Mouse (Mus musculus) erythroblast, adult 5-6 weeks (primary cell): ENCODE data around the gene Haus6. TPM values are rescaled to one million over a fixed set of nuclear protein-coding genes. Genes with fewer than 3 reads are reported as not detected.
"Not testable (repeated sequence)": the region's sequence is repeated elsewhere in the genome, so short reads cannot be mapped to it uniquely, and the experiment has no call there.

ENCODE experiments used
- ATAC-seq: replicated peaks from 2 replicates; pipeline ENCODE4 v1.8.0; 2016; ENCODE audit warnings: moderate number of reproducible peaks, mild to moderate bottlenecking, moderate TSS enrichment, inconsistent platforms; ENCODE audit not compliant: poor library complexity, low FRiP score, severe bottlenecking
- total RNA-seq, 2 experiments: library from RNA; stranded (forward) in 1 of 2; stranded (reverse) in 1 of 2; fragments of 150-400 nt in 1 of 2; fragments of 200-764, 138-1000 nt in 1 of 2; gene quantifications; 2 replicates each; pipeline versions ENCODE4 v1.2.3 to v1.2.4; 2015 to 2017; ENCODE audit warnings: low replicate concordance in 2 of 2

The Haus6 gene
- total RNA-seq (2015; ENCODE audit: low replicate concordance) (6.5 and 7.9 TPM in 2 replicates), total RNA-seq (2017; ENCODE audit: low replicate concordance) (10.6 and 13.9 TPM in 2 replicates)

DNA sequence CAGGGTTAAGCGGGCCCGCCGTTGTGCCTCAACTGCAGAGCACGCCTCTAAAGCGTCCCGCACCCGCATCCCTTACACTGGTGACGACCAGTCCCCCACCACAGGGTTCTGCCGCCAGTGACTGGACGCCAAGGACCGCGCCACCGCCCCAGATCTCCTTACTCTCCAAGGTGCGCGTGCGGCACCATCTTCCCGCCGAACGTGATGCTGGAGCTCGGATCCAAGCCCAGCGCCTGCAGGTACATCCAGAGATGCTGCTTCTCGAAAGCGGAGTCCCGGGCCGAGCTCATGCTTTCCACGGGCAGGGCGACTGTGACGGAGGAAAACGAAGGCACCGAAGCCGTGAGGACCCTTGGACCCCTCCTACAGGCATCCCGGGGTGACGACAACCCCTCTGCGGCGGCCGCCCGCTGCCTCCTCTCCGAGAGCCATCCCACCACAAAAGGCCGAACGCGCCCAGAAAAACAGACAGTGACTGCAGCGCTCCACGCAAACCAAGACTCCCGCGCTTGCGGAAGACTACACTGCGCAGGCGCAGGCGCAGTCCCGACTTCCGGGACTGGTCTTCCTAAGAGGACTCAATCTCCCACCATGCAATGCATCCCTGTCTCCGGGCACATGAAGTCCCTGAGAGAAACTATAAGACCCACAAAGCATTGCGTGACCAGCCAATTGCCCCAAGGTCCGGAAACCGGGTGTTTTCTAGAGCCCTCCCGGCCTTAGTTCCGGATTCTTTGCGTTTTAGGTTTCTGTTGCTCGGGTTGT lies at the start of gene Haus6:
TSS of gene Haus6 (minus strand) at position 532 of the 765 bp plus-strand sequence.
- ATAC-seq, result peak; percentile 99

GRCm38 (mm10) chr4:86657176-86657575 lies 45.3 kb upstream of the Haus6 start:
- ATAC-seq, result no peak

DNA sequence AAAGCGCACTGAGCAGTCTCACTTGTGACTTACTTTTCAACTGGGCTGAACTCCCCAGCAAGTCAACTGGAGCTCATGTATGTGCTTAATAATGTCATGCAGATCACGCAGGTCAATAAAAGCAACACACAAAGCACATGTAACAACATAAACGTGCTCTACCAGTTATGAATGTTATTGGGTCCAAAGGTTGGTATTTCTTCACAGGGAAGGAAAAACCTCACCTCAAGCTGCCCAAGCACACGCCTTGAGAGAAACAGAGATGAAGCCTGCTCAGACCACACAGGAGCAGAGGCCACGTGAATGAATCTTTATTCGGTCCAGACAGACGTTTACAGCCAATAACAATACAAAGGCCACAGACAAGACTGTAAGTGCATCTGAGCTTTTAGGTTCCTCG lies 44.6 kb upstream of the Haus6 start:
- ATAC-seq, result not testable (repeated sequence)

DNA sequence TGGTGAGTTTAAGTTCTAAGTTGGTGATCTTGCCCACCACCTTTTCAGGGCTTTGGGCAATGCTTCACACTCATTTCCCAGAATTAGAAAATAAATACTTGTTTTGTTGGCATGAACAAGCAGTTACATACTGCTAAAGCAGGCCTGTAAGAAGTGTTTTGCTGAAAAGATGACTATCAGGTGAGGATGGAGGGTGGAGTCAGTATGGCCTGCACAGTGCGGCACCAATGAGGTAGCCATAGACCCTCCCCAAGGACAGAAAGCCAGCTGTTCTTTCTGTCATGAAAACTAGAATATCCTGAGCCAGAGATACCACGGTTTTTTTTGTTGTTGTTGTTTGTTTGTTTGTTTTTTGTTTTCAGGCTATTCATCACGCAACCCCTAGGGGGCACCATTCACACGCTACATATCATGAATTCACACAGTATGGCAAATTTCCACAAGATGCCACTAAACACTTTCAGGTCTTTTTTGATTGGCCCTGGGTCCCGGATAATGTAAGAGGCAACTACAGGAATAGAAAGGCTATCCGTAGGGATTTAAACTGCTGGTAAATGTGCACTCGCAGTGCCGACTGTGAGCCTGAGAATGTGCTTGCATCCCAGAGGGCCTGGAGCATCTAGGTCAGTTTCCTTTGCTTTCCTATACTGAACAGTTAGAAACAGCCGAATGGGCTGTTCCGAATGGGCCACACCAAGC lies 40.0 kb upstream of the Haus6 start:
- peak; percentile 46; the same call in 1 of the 2 replicates for ATAC-seq

DNA sequence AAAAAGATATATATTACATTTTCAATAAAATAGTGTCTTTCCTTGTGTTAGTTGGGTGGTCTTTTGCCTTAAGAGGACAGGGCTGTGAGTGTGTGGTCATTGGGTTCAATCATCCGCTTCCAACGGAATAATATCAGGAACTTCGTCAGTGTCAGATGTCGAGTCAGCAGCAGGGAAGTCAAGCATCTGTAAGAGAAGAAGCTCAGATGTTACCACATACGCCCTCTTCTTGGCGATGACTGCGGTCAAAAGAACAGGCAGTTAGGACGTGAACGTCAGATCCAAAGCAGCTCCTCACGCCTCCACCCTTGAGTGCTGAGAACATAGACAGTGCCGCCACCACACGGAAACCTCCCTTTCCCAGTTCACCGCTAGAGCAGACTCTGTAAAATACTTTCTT lies 36.5 kb upstream of the Haus6 start:
- ATAC-seq, result not testable (repeated sequence)

GRCm38 (mm10) chr4:86637561-86637960 lies 25.7 kb upstream of the Haus6 start:
- not testable (repeated sequence) for ATAC-seq

GRCm38 (mm10) chr4:86634873-86635272 lies 23.0 kb upstream of the Haus6 start:
- peak; percentile 69 for ATAC-seq

DNA sequence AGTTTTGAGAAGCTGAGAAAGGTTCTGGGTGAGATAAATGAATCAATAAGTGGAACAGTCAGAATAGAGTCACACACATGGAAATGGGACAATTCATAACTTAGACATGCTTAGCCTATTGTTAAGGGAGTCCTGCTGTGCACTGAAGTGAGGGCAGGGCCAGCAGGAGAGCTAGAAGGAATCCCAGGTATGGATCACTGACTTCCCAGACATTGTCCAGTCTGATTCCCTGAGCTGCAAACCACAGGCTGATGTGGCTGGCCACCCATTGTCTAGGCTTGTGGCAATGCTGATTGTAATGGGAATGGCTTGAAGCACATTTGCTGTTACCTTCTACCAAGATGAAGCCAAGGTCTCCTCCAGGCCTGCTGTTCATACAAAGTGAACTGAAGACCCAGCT lies 22.5 kb upstream of the Haus6 start:
- ATAC-seq, result 0 out of 2 replicates have a peak, but pooled peaks have one; percentile 11

GRCm38 (mm10) chr4:86632556-86632955 lies 20.7 kb upstream of the Haus6 start:
- ATAC-seq, result peak; percentile 83

- no peak for ATAC-seq
These were observed 20.0 kb upstream of the Haus6 start for GRCm38 (mm10) chr4:86631831-86632230.

- ATAC-seq, result not testable (repeated sequence)
These were observed 14.6 kb upstream of the Haus6 start for GRCm38 (mm10) chr4:86626496-86626895.

GRCm38 (mm10) chr4:86625463-86625862 lies 13.6 kb upstream of the Haus6 start:
- ATAC-seq, result no peak

GRCm38 (mm10) chr4:86622532-86622931 lies 10.7 kb upstream of the Haus6 start:
- ATAC-seq, result not testable (repeated sequence)

GRCm38 (mm10) chr4:86622116-86622515 lies 10.3 kb upstream of the Haus6 start:
- no peak for ATAC-seq

DNA sequence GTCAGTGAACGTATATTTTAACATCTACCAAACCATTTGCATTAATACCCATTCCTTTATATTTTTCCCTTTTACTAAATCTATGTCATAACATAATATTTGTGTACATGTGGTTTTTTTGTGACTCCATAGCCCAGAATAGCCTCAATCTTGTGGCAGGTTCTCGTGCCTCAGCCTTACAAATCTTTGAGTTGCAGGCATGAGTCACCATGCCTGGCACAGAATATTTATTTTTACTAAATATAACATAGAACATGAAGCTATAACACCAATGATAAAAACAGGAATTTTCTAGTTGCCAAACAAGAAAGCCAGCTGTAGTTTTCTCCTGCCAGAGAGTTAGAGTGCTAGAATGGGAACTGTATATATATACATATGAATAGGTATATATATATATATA lies 8.7 kb upstream of the Haus6 start:
- no peak for ATAC-seq

DNA sequence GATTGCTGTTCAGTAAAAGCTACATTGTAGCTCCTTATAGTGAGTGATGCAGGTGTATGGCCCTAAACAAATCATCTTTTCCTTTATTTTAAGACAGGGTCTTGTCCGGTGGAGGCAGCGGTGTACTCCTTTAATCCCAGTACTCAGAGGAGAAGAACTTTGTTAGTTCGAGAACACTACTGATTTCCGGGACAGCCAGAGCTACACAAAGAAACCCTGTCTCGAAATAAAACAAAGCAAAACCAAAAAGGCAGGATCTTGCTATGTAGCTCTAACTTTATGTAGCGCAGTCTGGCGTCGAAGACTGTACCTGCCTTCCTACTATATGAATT lies 400 bp upstream of the Haus6 start:
- ATAC-seq, result peak; percentile 53

DNA sequence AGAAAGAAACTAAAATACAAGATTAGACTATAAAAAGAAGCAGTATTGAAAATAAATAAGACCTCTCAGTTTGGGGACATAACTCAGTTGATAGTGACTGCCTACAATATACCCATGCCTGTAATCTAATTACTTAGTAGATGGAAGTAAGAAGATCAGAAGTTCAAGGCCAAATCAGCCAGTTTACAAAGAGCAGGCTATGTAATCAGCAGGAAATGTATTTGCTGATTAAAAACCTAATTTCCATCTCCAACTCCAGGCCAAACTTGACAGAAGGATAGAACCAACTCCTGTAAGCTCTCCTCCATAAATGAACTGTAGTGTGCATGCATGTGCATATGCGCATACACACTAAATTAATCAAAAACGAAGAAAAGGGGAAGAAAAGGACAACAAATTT lies 20.6 kb downstream of the Haus6 start:
- no peak for ATAC-seq

- no peak for ATAC-seq
These were observed 23.6 kb downstream of the Haus6 start for GRCm38 (mm10) chr4:86588236-86588635.

- no peak for ATAC-seq
These were observed 31.3 kb downstream of the Haus6 start for GRCm38 (mm10) chr4:86580591-86580990.

DNA sequence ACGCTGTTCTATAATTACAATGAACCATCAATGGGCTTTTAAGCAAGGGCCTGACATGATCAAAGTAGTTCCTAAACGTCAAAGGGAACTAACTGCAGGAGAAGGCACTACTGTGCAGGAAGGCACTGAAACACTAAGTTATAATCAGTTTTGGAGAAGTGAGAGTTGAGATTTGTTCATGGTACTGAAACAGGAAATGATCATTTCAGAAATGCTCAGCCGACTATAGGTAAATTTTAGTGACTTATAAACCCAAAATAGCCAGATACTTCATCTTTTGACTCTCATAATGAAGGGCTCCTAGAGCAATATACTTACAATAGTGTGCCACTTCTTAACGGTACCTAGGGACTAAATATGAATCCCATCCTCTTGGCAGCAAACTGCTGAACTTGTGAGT lies 31.8 kb downstream of the Haus6 start:
- no peak for ATAC-seq

GRCm38 (mm10) chr4:86576630-86577225 lies 35.1 kb downstream of the Haus6 start:
- ATAC-seq, result no peak
